Mouse (Mus musculus): ENCODE data around the gene Mical2. TPM values are rescaled to one million over a fixed set of nuclear protein-coding genes. Genes with fewer than 3 reads are reported as not detected.

Mical2 gene
- polyA plus RNA-seq, 1 experiment from 2014 or later = 4.0 TPM

- 97% methylated on average over 3 of the region's 3 CpGs for WGBS (ENCODE audit: missing documents)
- Histone ChIP-seq H3K79me2 (ENCODE audit: inconsistent target) (no peaks in the 10 kb centered on the region), H3K27ac (no peak overlapping the region), H3K36me3 (ENCODE audit: inconsistent target) (no peaks in the 10 kb centered on the region), H3K4me3 (ENCODE audit: inconsistent target) (no peak overlapping the region)
Observed at GRCm38 (mm10) chr7:112271627-112272026, 46.0 kb downstream of the Mical2 start.

GRCm38 (mm10) chr7:112272692-112273091 is 47.0 kb downstream of the Mical2 start:
- Histone ChIP-seq H3K27ac (no peak overlapping the region), H3K4me3 (ENCODE audit: inconsistent target) (no peak overlapping the region), H3K79me2 (ENCODE audit: inconsistent target) (no peaks in the 10 kb centered on the region), H3K36me3 (ENCODE audit: inconsistent target) (no peaks in the 10 kb centered on the region)
- WGBS (ENCODE audit: missing documents) = 92% methylated on average over 5 of the region's 5 CpGs

- no peaks in the 10 kb centered on the region for H3K79me2 ChIP-seq (ENCODE audit: inconsistent target)
- no peaks in the 10 kb centered on the region for H3K36me3 ChIP-seq (ENCODE audit: inconsistent target)
- WGBS (ENCODE audit: missing documents) = 94% methylated on average over 6 of the region's 6 CpGs
Observed at GRCm38 (mm10) chr7:112273451-112273850, 47.8 kb downstream of the Mical2 start.

GRCm38 (mm10) chr7:112274611-112275010 is 49.0 kb downstream of the Mical2 start:
- no peak overlapping the region for H3K27ac ChIP-seq
- H3K79me2 ChIP-seq (ENCODE audit: inconsistent target) = no peaks in the 10 kb centered on the region
- WGBS (ENCODE audit: missing documents) = 86% methylated on average over 2 of the region's 2 CpGs
- no peak overlapping the region for H3K4me3 ChIP-seq (ENCODE audit: inconsistent target)
- no peaks in the 10 kb centered on the region for H3K36me3 ChIP-seq (ENCODE audit: inconsistent target)

More at GRCm38 (mm10) chr7:112273451-112273850, 47.8 kb downstream of the Mical2 start:
- Histone ChIP-seq H3K27ac (no peak overlapping the region), H3K4me3 (ENCODE audit: inconsistent target) (no peak overlapping the region)

DNA sequence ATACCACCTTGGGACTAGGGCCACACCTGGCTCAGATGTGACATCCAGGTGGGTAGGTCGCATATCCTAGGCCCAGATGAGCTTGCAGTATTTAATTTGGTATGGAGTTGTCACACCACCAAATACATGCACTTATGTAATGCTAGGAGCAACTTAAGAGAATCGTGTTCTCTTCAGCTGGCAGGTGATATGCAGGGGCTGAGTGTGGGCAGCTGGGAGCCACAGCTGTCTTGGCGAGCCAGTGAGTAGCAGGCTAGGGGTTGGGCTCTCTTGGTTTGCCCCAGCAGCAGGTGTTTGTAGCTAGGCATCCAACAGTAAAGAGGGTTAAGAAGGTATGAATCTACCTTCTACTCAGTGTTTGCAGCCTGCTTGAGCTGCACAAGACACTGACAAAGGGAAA is 49.4 kb downstream of the Mical2 start:
- no peaks in the 10 kb centered on the region for H3K79me2 ChIP-seq (ENCODE audit: inconsistent target)
- 91% methylated on average over 3 of the region's 3 CpGs for WGBS (ENCODE audit: missing documents)
- no peaks in the 10 kb centered on the region for H3K36me3 ChIP-seq (ENCODE audit: inconsistent target)
- H3K4me3 ChIP-seq (ENCODE audit: inconsistent target) = no peak overlapping the region
- H3K27ac ChIP-seq = no peak overlapping the region

- H3K79me2 ChIP-seq (ENCODE audit: inconsistent target) = no peaks in the 10 kb centered on the region
- H3K36me3 ChIP-seq (ENCODE audit: inconsistent target) = no peaks in the 10 kb centered on the region
- 92% methylated on average over 2 of the region's 2 CpGs for WGBS (ENCODE audit: missing documents)
- no peak overlapping the region for H3K4me3 ChIP-seq (ENCODE audit: inconsistent target)
- H3K27ac ChIP-seq = no peak overlapping the region
Observed at GRCm38 (mm10) chr7:112275883-112276282, 50.2 kb downstream of the Mical2 start.

DNA sequence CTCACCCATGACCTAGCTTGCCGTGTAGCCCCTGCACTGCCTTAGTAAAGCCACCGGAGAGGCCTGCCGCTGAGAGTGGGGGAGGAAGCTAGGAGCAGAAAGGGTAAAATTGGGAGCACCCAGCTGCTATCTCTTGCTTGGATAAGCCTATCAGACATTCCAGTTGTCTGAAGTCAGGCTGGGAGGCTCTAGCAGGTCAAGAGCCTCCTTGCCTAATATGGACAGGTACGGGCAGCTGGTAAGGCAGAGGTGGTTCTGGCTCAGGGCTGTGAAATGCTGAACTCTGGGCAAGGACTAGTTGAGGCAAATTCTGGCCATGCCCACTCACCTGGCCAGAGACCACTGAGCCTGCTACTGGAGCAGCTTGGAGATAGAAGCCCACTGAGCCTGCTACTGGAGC is 51.2 kb downstream of the Mical2 start:
- Histone ChIP-seq H3K36me3 (ENCODE audit: inconsistent target) (no peaks in the 10 kb centered on the region), H3K27ac (no peak overlapping the region), H3K4me3 (ENCODE audit: inconsistent target) (no peak overlapping the region), H3K79me2 (ENCODE audit: inconsistent target) (no peaks in the 10 kb centered on the region)
- WGBS (ENCODE audit: missing documents) = 95% methylated on average over 4 of the region's 4 CpGs

GRCm38 (mm10) chr7:112278648-112279047 is 53.0 kb downstream of the Mical2 start:
- Histone ChIP-seq H3K4me3 (ENCODE audit: inconsistent target) (no peak overlapping the region), H3K36me3 (ENCODE audit: inconsistent target) (no peaks in the 10 kb centered on the region), H3K79me2 (ENCODE audit: inconsistent target) (no peaks in the 10 kb centered on the region), H3K27ac (no peak overlapping the region)
- 62% methylated on average over 4 of the region's 4 CpGs for WGBS (ENCODE audit: missing documents)

DNA sequence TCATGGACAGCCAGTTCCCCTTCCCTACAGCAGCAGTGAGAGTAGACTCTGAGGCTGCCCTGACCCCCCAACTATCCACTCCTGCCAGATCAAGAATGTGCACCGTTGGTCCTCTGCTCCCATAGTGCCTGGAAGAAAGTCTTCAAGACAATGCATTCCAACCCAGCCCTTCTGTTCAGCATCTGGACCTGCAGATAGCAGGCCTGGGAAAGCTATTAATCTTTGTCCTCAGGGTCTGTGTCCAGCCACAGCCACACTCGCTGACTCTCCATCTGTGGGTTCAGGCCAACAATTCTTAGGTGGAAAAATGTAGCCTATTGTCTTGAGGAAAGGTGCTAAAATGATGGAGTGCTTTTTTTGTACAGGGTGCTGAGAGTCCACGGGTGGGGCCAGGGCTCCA is 54.8 kb downstream of the Mical2 start:
- no peaks in the 10 kb centered on the region for H3K79me2 ChIP-seq (ENCODE audit: inconsistent target)
- H3K4me3 ChIP-seq (ENCODE audit: inconsistent target) = no peak overlapping the region
- H3K36me3 ChIP-seq (ENCODE audit: inconsistent target) = no peaks in the 10 kb centered on the region
- WGBS (ENCODE audit: missing documents) = 78% methylated on average over 3 of the region's 3 CpGs
- no peak overlapping the region for H3K27ac ChIP-seq

DNA sequence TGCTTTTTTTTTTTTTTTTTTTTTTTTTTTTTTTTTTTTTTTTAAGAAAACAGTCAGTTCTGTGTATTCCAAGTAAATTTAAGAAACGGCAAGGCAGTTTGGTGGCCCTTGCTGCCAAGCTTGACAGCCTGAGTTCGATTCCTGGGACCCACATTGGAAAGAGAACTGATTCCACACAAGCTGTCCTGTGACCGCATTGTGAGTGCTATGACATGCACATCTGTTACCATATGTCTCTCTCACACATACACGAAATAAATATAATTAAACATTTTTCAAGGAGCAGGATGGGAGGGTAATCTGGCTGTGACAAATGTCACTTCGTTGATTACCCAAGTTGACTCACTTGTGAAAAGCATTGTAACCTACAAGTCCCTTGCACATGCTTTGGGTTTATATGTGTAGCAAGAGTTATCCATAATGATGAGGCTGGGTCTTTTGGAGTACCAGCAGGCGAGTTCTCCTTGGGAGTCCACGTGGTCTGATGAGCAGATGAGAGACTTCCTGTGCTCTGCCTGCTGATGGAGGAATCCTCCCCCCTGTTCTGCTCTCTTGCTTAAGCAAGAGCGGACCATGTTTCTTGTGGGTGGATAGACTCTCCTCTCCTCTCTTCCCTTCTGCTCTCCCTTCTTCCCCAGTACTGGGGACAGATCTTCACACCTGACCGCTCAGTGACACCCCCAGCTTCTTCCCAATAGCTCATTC is 58.1 kb downstream of the Mical2 start:
- no peak overlapping the region for H3K27ac ChIP-seq
- WGBS (ENCODE audit: missing documents) = 86% methylated on average over 9 of the region's 9 CpGs

GRCm38 (mm10) chr7:112285573-112285972 is 59.9 kb downstream of the Mical2 start:
- WGBS (ENCODE audit: missing documents) = 4% methylated on average over 8 of the region's 8 CpGs
- Histone ChIP-seq H3K36me3 (ENCODE audit: inconsistent target) (no peaks in the 10 kb centered on the region), H3K27ac (peak overlapping the region; percentile 25), H3K79me2 (ENCODE audit: inconsistent target) (no peaks in the 10 kb centered on the region), H3K4me3 (ENCODE audit: inconsistent target) (no peak overlapping the region)

More for the DNA sequence above, 58.1 kb downstream of the Mical2 start:
- H3K4me3 ChIP-seq (ENCODE audit: inconsistent target) = no peak overlapping the region
- H3K79me2 ChIP-seq (ENCODE audit: inconsistent target) = no peaks in the 10 kb centered on the region
- H3K36me3 ChIP-seq (ENCODE audit: inconsistent target) = no peaks in the 10 kb centered on the region

DNA sequence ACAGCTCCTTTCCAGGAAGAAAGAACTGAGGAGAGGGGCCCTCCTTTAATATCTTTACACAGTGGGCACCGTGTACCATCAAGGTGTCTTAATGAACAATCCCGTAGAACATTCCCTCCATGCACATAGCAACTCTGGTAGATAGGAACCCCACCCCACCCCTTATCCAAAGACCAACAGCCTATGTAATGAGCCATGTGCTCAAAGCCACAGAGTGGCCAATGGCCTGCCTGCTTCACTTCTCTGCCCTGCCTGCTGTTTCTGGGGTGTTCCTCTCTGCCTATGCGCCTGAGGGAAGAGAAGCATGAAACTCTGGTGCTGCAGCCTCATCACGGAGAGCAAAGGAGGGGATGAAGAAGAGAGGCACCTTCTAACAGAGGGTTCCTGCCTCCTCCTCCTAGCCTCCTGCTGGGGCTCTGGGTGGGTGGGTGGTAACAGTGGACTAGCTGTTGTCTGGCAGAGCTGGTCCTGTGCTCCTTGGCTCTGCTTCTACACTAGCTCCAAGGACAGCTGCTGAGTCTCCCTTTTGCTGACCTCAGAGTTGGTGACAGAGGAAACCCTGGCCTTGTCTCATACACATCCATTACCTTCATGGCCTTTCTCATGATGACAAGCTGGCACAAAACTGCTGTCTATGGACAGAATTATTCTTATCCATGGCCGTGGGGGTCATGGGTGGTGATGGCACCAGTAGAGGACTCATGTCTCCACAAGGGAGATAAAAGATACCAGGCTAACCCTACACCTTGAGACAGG is 62.9 kb downstream of the Mical2 start:
- H3K79me2 ChIP-seq (ENCODE audit: inconsistent target) = no peaks in the 10 kb centered on the region
- H3K4me3 ChIP-seq (ENCODE audit: inconsistent target) = no peak overlapping the region
- H3K27ac ChIP-seq = no peak overlapping the region
- no peaks in the 10 kb centered on the region for H3K36me3 ChIP-seq (ENCODE audit: inconsistent target)
- WGBS (ENCODE audit: missing documents) = 96% methylated on average over 5 of the region's 5 CpGs

DNA sequence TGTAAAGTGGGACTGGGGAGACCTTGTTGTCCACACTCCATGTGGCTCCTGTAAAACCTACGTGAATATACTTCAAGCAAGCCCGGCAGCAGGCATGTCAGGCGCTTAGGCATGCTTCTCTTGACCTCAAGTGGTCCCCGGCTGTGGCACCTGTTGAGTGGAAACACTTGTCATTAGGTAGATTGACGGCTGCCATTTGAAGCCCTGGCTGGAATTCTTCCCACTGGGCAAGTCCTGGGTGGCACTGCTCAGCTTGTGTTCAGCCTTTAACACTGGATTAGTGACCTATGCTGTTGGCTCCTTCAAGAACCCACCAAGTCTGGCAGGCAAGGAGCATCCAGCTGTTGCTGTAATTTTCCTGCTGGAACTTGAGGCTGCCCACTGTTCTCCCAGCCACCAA is 63.9 kb downstream of the Mical2 start:
- Histone ChIP-seq H3K27ac (no peak overlapping the region), H3K4me3 (ENCODE audit: inconsistent target) (no peak overlapping the region), H3K79me2 (ENCODE audit: inconsistent target) (no peaks in the 10 kb centered on the region), H3K36me3 (ENCODE audit: inconsistent target) (no peaks in the 10 kb centered on the region)
- 95% methylated on average over 5 of the region's 5 CpGs for WGBS (ENCODE audit: missing documents)

DNA sequence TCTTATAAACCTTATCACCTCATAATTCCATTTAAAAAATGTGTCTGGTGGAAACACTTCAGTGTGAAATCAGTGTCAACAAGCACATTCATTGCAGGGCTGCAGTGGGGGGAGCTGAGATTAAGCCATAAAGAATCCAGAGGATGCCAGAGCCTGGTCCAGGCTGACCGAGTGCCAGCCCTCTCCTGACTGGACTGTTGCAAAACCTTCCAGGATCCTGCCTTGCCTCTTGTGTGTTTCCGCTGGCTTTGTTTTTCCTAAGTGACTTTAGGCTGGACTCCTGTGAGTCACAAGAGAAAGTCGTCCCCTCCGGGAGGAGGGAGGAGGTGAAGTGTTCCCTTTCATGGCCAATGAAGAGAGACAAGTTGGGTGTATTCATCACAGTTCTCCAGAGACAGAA is 64.3 kb downstream of the Mical2 start:
- 94% methylated on average over 4 of the region's 4 CpGs for WGBS (ENCODE audit: missing documents)
- H3K27ac ChIP-seq = no peak overlapping the region
- no peak overlapping the region for H3K4me3 ChIP-seq (ENCODE audit: inconsistent target)
- no peaks in the 10 kb centered on the region for H3K79me2 ChIP-seq (ENCODE audit: inconsistent target)
- no peaks in the 10 kb centered on the region for H3K36me3 ChIP-seq (ENCODE audit: inconsistent target)

DNA sequence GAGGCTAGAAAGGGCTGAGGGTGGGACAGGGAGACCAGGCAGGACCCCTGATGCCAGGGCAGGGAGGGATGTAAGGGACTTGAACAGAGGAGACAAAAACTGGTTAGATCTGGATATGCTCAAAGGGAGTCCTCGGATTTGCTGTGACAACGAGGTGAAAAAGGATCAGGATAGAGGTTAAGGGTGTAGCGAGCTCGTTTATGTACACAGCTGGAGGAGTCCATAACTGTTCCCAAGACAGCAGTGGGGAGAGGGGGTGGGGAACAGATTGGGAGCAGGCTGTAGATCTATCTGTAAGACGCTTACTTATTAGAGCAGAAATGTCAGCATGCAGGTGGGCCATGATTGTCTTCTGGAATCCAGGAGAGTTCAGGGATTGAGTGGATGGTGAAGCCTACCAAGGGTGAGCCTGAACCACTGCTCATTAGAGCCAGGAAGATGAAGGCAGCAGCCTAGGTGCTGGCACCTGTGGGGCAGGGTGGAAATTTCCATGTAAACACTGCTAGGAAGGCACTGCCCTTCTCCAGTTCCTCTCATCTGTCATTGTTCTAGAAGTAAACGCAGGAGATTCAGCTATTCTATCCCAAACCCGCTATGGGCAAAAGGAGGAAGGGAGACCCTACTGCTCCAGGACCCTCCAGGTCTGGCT is 67.9 kb downstream of the Mical2 start:
- Histone ChIP-seq H3K27ac (no peak overlapping the region), H3K4me3 (ENCODE audit: inconsistent target) (no peak overlapping the region), H3K36me3 (ENCODE audit: inconsistent target) (no peaks in the 10 kb centered on the region), H3K79me2 (ENCODE audit: inconsistent target) (no peaks in the 10 kb centered on the region)
- WGBS (ENCODE audit: missing documents) = 92% methylated on average over 7 of the region's 7 CpGs
